Mouse (Mus musculus) 3T3-L1 (cell line): ENCODE results near the gene Sell.
"Not testable (repeated sequence)": the region's sequence is repeated elsewhere in the genome, so short reads cannot be mapped to it uniquely, and the experiment has no call there.

Source experiments
- DNase-seq: peaks from one replicate; pipeline ENCODE4 v3.0.0-alpha.2; 2015; ENCODE audit warnings: low read depth, low spot score

Gene Sell

GRCm38 (mm10) chr1:164061925-164062324 is at the start of gene Sell:
TSS of gene Sell (plus strand) at chr1:164061982.
- DNase-seq = no peak

- no peak for DNase-seq
These were observed 47.2 kb upstream of the Sell start for GRCm38 (mm10) chr1:164014616-164015015.

- no peak for DNase-seq
These were observed 43.4 kb upstream of the Sell start for GRCm38 (mm10) chr1:164018221-164018896.

GRCm38 (mm10) chr1:164019789-164020188 is 42.0 kb upstream of the Sell start:
- no peak for DNase-seq

- not testable (repeated sequence) for DNase-seq
These were observed 41.0 kb upstream of the Sell start for GRCm38 (mm10) chr1:164020746-164021145.

GRCm38 (mm10) chr1:164022106-164022505 is 39.7 kb upstream of the Sell start:
- DNase-seq = not testable (repeated sequence)

GRCm38 (mm10) chr1:164025685-164026084 is 36.1 kb upstream of the Sell start:
- no peak for DNase-seq

GRCm38 (mm10) chr1:164027416-164027815 is 34.4 kb upstream of the Sell start:
- DNase-seq = peak; percentile 45

GRCm38 (mm10) chr1:164040385-164041135 is 21.2 kb upstream of the Sell start:
- DNase-seq = no peak

GRCm38 (mm10) chr1:164043549-164043948 is 18.2 kb upstream of the Sell start:
- DNase-seq = no peak

- DNase-seq = peak; percentile 12
These were observed 13.8 kb upstream of the Sell start, which contains the start of gene Sele for GRCm38 (mm10) chr1:164047934-164048333. TSS of gene Sele (plus strand) at chr1:164048234.

GRCm38 (mm10) chr1:164053561-164053960 is 8.2 kb upstream of the Sell start:
- DNase-seq = no peak

GRCm38 (mm10) chr1:164054800-164055199 is 7.0 kb upstream of the Sell start:
- DNase-seq = peak; percentile 19

- no peak for DNase-seq
These were observed 1.7 kb upstream of the Sell start for GRCm38 (mm10) chr1:164060071-164060470.

- DNase-seq = peak; percentile 80
These were observed 504 bp upstream of the Sell start for GRCm38 (mm10) chr1:164061278-164061677.

GRCm38 (mm10) chr1:164062856-164063255 is 1.1 kb downstream of the Sell start:
- DNase-seq = no peak

- no peak for DNase-seq
These were observed 2.0 kb downstream of the Sell start for GRCm38 (mm10) chr1:164063745-164064144.

- DNase-seq = no peak
These were observed 7.5 kb downstream of the Sell start for GRCm38 (mm10) chr1:164069261-164069660.

- DNase-seq = no peak
These were observed 8.7 kb downstream of the Sell start for GRCm38 (mm10) chr1:164070461-164070860.

- DNase-seq = no peak
These were observed 9.3 kb downstream of the Sell start for GRCm38 (mm10) chr1:164071111-164071510.

GRCm38 (mm10) chr1:164072001-164072400 is 10.2 kb downstream of the Sell start:
- DNase-seq = no peak

GRCm38 (mm10) chr1:164073091-164073490 is 11.3 kb downstream of the Sell start:
- no peak for DNase-seq

GRCm38 (mm10) chr1:164073803-164074202 is 12.0 kb downstream of the Sell start:
- no peak for DNase-seq
